Mouse (Mus musculus) liver, adult 2 months (tissue): ENCODE measurements at regions not wholly inside any gene's neighbourhood (a gene's known extent, or its start where the extent isn't known, plus 50 kb on each side); places are given as distances from the start of the nearest gene placed in this dataset.

ENCODE experiments used
- CTCF ChIP-seq: fragments of 200-500 bp; IDR thresholded peaks from 2 replicates; pipeline ENCODE4 v1.5.1; 2011; ENCODE audit warnings: low read depth, low read length, control low read depth
- POLR2A ChIP-seq: fragments of 200-500 bp; IDR thresholded peaks from 2 replicates; pipeline ENCODE4 v1.6.1; 2011; ENCODE audit warnings: low read length, control low read depth; ENCODE audit not compliant: insufficient read depth; ENCODE audit errors: extremely low read depth

GRCm38 (mm10) chr8:91878886-91879285, 77.0 kb upstream of the Irx3 start:
- TF ChIP-seq POLR2A (no peak), CTCF (no peak)
